ENCODE assay signal across 8 mouse cellular contexts in the genomic region with DNA sequence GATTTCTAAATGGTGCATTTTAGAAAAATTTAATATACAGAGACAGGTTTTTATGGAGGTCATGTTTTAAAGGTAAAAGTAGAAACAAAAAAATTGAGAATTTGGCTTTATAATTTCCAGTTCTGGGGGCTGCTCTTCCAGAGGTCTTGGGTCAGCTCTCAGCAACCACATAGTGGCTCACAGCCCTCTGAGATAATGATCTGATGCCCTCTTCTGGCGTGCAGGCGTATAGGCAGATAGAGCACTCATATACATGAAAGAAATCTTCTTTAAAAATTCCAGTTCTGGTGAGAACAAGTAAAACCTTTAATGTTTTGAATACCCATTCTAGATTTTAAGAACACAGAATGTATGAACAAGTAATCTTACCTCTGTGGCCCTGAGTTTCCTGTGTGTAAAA. TPM values are rescaled to one million over a fixed set of nuclear protein-coding genes. Genes with fewer than 3 reads are reported as not detected.
DNase-seq lines count a peak whose midpoint lies in the region; ATAC-seq lines count a peak whose summit lies in the region.
"Had no signal": no experiment of that assay in that cellular context is flagged by ENCODE, and none has a peak within 500 bp of the region (broad histone marks: within the 10 kb centered on the region; RNA-seq: fewer than 3 reads in every experiment).

No protein-coding gene starts in this region.

- H3K9me3 ChIP-seq in kidney, embryonic 16.5 days (ENCODE audit: low read length), result no peaks in the 10 kb centered on the region
- H3K9me3 ChIP-seq in forebrain, embryonic 16.5 days (ENCODE audit: control insufficient read depth, low read length), result no peaks in the 10 kb centered on the region
- H3K9me3 ChIP-seq: limb, embryonic 13.5 days had no signal

- no peaks in the 10 kb centered on the region for H3K27me3 ChIP-seq in kidney, embryonic 16.5 days (ENCODE audit: insufficient read depth, low read length)
- H3K27me3 ChIP-seq in forebrain, embryonic 16.5 days (replicated peaks; ENCODE audit: control insufficient read depth, insufficient read depth, low read length), result no peaks in the 10 kb centered on the region
- H3K27me3 ChIP-seq: limb, embryonic 13.5 days had no signal

- no peak for ATAC-seq in kidney, embryonic 16.5 days (ENCODE audit: low FRiP score, low TSS enrichment)
- ATAC-seq in forebrain, embryonic 16.5 days, result peak; percentile 79

- whole genome bisulfite sequencing in kidney, embryonic 16.5 days, result 52% methylated on average over 2 of the region's 2 CpGs
- 30% methylated on average over 2 of the region's 2 CpGs for WGBS in forebrain, embryonic 16.5 days

- H3K4me3 ChIP-seq in kidney, embryonic 16.5 days (ENCODE audit: low read length), result no peak overlapping the region
- H3K4me3 ChIP-seq in forebrain, embryonic 16.5 days (replicated peaks; ENCODE audit: low read length), result no peak overlapping the region
- H3K4me3 ChIP-seq: limb, embryonic 13.5 days had no signal

- H3K9ac ChIP-seq in kidney, embryonic 16.5 days (replicated peaks; ENCODE audit: low read length), result no peak overlapping the region
- no peak overlapping the region for H3K9ac ChIP-seq in forebrain, embryonic 16.5 days (replicated peaks; ENCODE audit: low read depth, low read length)
- H3K9ac ChIP-seq: limb, embryonic 13.5 days had no signal

- peak; percentile 16 for DNase-seq in kidney, postnatal 14 days
- DNase-seq in adipocyte (ENCODE audit: low spot score), result peak; percentile 26
- peak; percentile 60 for DNase-seq in naive thymus-derived CD4-positive, alpha-beta T cell, adult 2 months (ENCODE audit: low read depth)
- no peak for DNase-seq in cerebellum, adult 11-12 months
- no peak for DNase-seq in heart, postnatal 25 days (ENCODE audit: low spot score)

- no peaks in the 10 kb centered on the region for H3K4me1 ChIP-seq in kidney, embryonic 16.5 days (ENCODE audit: insufficient read depth, low read length)
- no peaks in the 10 kb centered on the region; the same call in 1 of the 2 replicates for H3K4me1 ChIP-seq in forebrain, embryonic 16.5 days (replicated peaks; ENCODE audit: control insufficient read depth, insufficient read depth, low read length)
- H3K4me1 ChIP-seq: limb, embryonic 13.5 days had no signal

- H3K36me3 ChIP-seq in kidney, embryonic 16.5 days (ENCODE audit: insufficient read depth, low read length), result peaks cover 55% of the 10 kb centered on the region
- peaks cover 59% of the 10 kb centered on the region for H3K36me3 ChIP-seq in forebrain, embryonic 16.5 days (ENCODE audit: control insufficient read depth, insufficient read depth)

- intact Hi-C loops in heart, postnatal 25 days (cut with DNase I), result loop anchor here (5.0 to 10.0 kb wide), 2 partner anchors 73 to 164 kb away; no protein-coding TSS in a partner anchor

- H3K4me2 ChIP-seq in kidney, embryonic 16.5 days (replicated peaks; ENCODE audit: low read depth, low read length), result no peak overlapping the region
- H3K4me2 ChIP-seq in forebrain, embryonic 16.5 days (ENCODE audit: low read length), result no peak overlapping the region
- H3K4me2 ChIP-seq: limb, embryonic 13.5 days had no signal

- H3K27ac ChIP-seq in kidney, embryonic 16.5 days (ENCODE audit: low read length), result no peak overlapping the region
- no peak overlapping the region for H3K27ac ChIP-seq in forebrain, embryonic 16.5 days (ENCODE audit: low read length)
- H3K27ac ChIP-seq: limb, embryonic 13.5 days had no signal

RNA-seq across cellular contexts. Expression of a gene that starts 56.6 kb away (rescaled TPM):
- polyA plus RNA-seq in kidney, embryonic 16.5 days (2015; fragmentation: Nextera tagmentation; extraction: Ambion mirVana), result 98.8 and 99.9 TPM in 2 replicates
- polyA plus RNA-seq in forebrain, embryonic 16.5 days (2015; fragmentation: Nextera tagmentation; extraction: Ambion mirVana), result 198 and 209 TPM in 2 replicates
- total RNA-seq in heart, postnatal 25 days (2021), result 10 to 100 TPM; 40.0 to 52.3 TPM

Comparison
In these comparisons a context has a peak if more than half of its experiments do, and no peak if none do; other contexts are left out.
1. DNase-seq: peak in kidney, postnatal 14 days (single experiment), adipocyte (single experiment) and naive thymus-derived CD4-positive, alpha-beta T cell, adult 2 months (single experiment); none in cerebellum, adult 11-12 months (single experiment) and heart, postnatal 25 days (single experiment).